In genomic region chr2:102749926-102750325, GRCm38 (mm10) we compare ENCODE assay signal across 25 mouse cellular contexts.
"Had no signal": no experiment of that assay in that cellular context is flagged by ENCODE, and none has a peak within 500 bp of the region (broad histone marks: within the 10 kb centered on the region; RNA-seq: fewer than 3 reads in every experiment).

No protein-coding gene starts in this region.

- H3K4me2 ChIP-seq: liver, embryonic 15.5 days; lung, embryonic 15.5 days; midbrain, embryonic 11.5 days; midbrain, embryonic 13.5 days; midbrain, embryonic 15.5 days; neural tube, embryonic 13.5 days; neural tube, embryonic 15.5 days; stomach, embryonic 15.5 days had no signal

- H3K9ac ChIP-seq: liver, embryonic 15.5 days; liver, postnatal 0 days; lung, embryonic 15.5 days; midbrain, embryonic 13.5 days; midbrain, embryonic 15.5 days; neural tube, embryonic 13.5 days; neural tube, embryonic 15.5 days; stomach, embryonic 15.5 days had no signal

- H3K27ac ChIP-seq: liver, embryonic 15.5 days; lung, embryonic 15.5 days; macrophage; midbrain, embryonic 13.5 days; midbrain, embryonic 15.5 days; neural tube, embryonic 13.5 days; neural tube, embryonic 15.5 days; stomach, embryonic 15.5 days; stomach, postnatal 0 days had no signal

- DNase-seq: liver, postnatal 0 days; lung, adult 2 months; lung, postnatal 14 days; lung, postnatal 36 days; retina, postnatal 1 day; right cerebral cortex, adult 18-20 months; right cerebral cortex, postnatal 25 days; right cerebral cortex, postnatal 4 days; spleen, adult 18-20 months; thymus, adult 2 months; thymus, postnatal 25 days; thymus, postnatal 4 days had no signal

- ATAC-seq: liver, postnatal 0 days; lung, postnatal 0 days; midbrain, embryonic 13.5 days; midbrain, embryonic 15.5 days had no signal

- H3K27me3 ChIP-seq: liver, embryonic 15.5 days; lung, embryonic 15.5 days; midbrain, embryonic 13.5 days; midbrain, embryonic 15.5 days; neural tube, embryonic 13.5 days; neural tube, embryonic 15.5 days; stomach, embryonic 15.5 days had no signal

- H3K4me3 ChIP-seq: liver, embryonic 15.5 days; lung, embryonic 15.5 days; megakaryocyte, embryonic 14.5 days; midbrain, embryonic 13.5 days; midbrain, embryonic 15.5 days; myocyte; neural tube, embryonic 13.5 days; neural tube, embryonic 15.5 days; stomach, embryonic 15.5 days had no signal

- H3K36me3 ChIP-seq: liver, embryonic 15.5 days; lung, embryonic 15.5 days; midbrain, embryonic 15.5 days; stomach, embryonic 15.5 days had no signal

- H3K9me3 ChIP-seq: liver, embryonic 15.5 days; lung, embryonic 15.5 days; megakaryocyte, embryonic 14.5 days; midbrain, embryonic 13.5 days; midbrain, embryonic 15.5 days; neural tube, embryonic 13.5 days; neural tube, embryonic 15.5 days; stomach, embryonic 15.5 days had no signal

- H3K4me1 ChIP-seq: stomach, embryonic 15.5 days had no signal
